9 mouse cellular contexts compared by ENCODE assay signal in the genomic region with DNA sequence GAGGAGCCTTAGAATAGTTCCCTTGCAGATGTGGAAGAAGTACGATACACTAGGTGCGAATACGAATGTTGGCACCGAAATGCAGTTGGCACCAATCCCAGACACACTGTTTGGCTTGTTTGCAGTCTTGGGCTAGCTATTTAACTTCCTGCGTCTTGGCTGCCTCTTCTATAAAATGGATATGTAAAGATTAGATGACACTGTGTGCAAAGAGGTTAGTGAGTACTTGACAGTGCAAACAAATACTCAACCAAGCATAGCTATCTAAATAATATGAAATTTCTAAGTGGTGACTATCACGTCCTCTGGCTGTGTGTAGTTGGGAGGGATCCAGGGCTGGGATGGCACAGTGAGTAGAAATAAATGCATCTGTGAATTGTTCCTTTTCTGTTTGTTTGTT.
DNase-seq lines count a peak whose midpoint lies in the region; ATAC-seq lines count a peak whose summit lies in the region.
"Had no signal": no experiment of that assay in that cellular context is flagged by ENCODE, and none has a peak within 500 bp of the region (broad histone marks: within the 10 kb centered on the region; RNA-seq: fewer than 3 reads in every experiment).

No protein-coding gene starts in this region.

- no peaks in the 10 kb centered on the region for H3K36me3 ChIP-seq in kidney, embryonic 14.5 days (ENCODE audit: control insufficient read depth, insufficient read depth, low read length)
- H3K36me3 ChIP-seq in hindbrain, embryonic 11.5 days (ENCODE audit: control insufficient read depth, insufficient read depth, low read length): no peaks in the 10 kb centered on the region
- H3K36me3 ChIP-seq: neural tube, embryonic 12.5 days had no signal

- H3K4me3 ChIP-seq in kidney, embryonic 14.5 days (ENCODE audit: low read length): no peak overlapping the region
- H3K4me3 ChIP-seq in hindbrain, embryonic 11.5 days (ENCODE audit: low read depth, low read length): no peak overlapping the region
- H3K4me3 ChIP-seq: neural tube, embryonic 12.5 days had no signal

- H3K27me3 ChIP-seq in kidney, embryonic 14.5 days (ENCODE audit: control insufficient read depth, insufficient read depth, low read length): no peaks in the 10 kb centered on the region
- H3K27me3 ChIP-seq in hindbrain, embryonic 11.5 days (ENCODE audit: control insufficient read depth, insufficient read depth, low read length): no peaks in the 10 kb centered on the region
- H3K27me3 ChIP-seq: neural tube, embryonic 12.5 days had no signal

- WGBS in kidney, embryonic 14.5 days: 80% methylated on average over 6 of the region's 6 CpGs
- WGBS in hindbrain, embryonic 11.5 days: 90% methylated on average over 6 of the region's 6 CpGs

- ATAC-seq in kidney, embryonic 14.5 days (ENCODE audit: low FRiP score, low TSS enrichment): no peak
- ATAC-seq in hindbrain, embryonic 11.5 days (ENCODE audit: low FRiP score): no peak

- H3K9ac ChIP-seq in kidney, embryonic 14.5 days (ENCODE audit: low read depth, low read length): no peak overlapping the region
- H3K9ac ChIP-seq in hindbrain, embryonic 11.5 days (ENCODE audit: low read depth, low read length): no peak overlapping the region
- H3K9ac ChIP-seq: neural tube, embryonic 12.5 days had no signal

- peak; percentile 65 for DNase-seq in kidney, adult 18-20 months
- peak; percentile 48 for DNase-seq in adrenal gland, postnatal 25 days
- peak; percentile 61 to 64 for DNase-seq in kidney, postnatal 25 days
- DNase-seq in right cerebral cortex, adult 18-20 months: peak; percentile 17
- no peak for DNase-seq in embryo, embryonic 10.5 days (ENCODE audit: low spot score)
- no peak for DNase-seq in frontal cortex, postnatal 25 days (ENCODE audit: low spot score in 2 of 2)
- no peak for DNase-seq in hindbrain, embryonic 11.5 days (ENCODE audit: low spot score)

- H3K27ac ChIP-seq in kidney, embryonic 14.5 days (ENCODE audit: low read depth, low read length): no peak overlapping the region
- no peak overlapping the region for H3K27ac ChIP-seq in hindbrain, embryonic 11.5 days (ENCODE audit: low read depth, low read length)
- H3K27ac ChIP-seq: neural tube, embryonic 12.5 days had no signal

- no peaks in the 10 kb centered on the region for H3K4me1 ChIP-seq in kidney, embryonic 14.5 days (ENCODE audit: control insufficient read depth, insufficient read depth, low read length)
- H3K4me1 ChIP-seq in hindbrain, embryonic 11.5 days (replicated peaks; ENCODE audit: control insufficient read depth, insufficient read depth, low read length): no peaks in the 10 kb centered on the region
- H3K4me1 ChIP-seq: neural tube, embryonic 12.5 days had no signal

- H3K4me2 ChIP-seq in kidney, embryonic 14.5 days (replicated peaks; ENCODE audit: low read depth, low read length): no peak overlapping the region
- no peak overlapping the region for H3K4me2 ChIP-seq in hindbrain, embryonic 11.5 days (replicated peaks; ENCODE audit: low read depth, low read length)
- H3K4me2 ChIP-seq: neural tube, embryonic 12.5 days had no signal

- no peaks in the 10 kb centered on the region for H3K9me3 ChIP-seq in kidney, embryonic 14.5 days (ENCODE audit: control insufficient read depth, low read length)
- H3K9me3 ChIP-seq in hindbrain, embryonic 11.5 days (ENCODE audit: control insufficient read depth, low read length): no peaks in the 10 kb centered on the region
- H3K9me3 ChIP-seq: neural tube, embryonic 12.5 days had no signal

Comparison
In these comparisons a context has a peak if more than half of its experiments do, and no peak if none do; other contexts are left out.
1. DNase-seq: peak in kidney, adult 18-20 months (single experiment), adrenal gland, postnatal 25 days (single experiment), kidney, postnatal 25 days (2 of 2) and right cerebral cortex, adult 18-20 months (single experiment); none in embryo, embryonic 10.5 days (single experiment), frontal cortex, postnatal 25 days (0 of 2) and hindbrain, embryonic 11.5 days (single experiment).